Mouse (Mus musculus) heart, postnatal 0 days (tissue): ENCODE data around the gene Fryl.

Experiments
- CTCF ChIP-seq: IDR thresholded peaks from 2 replicates; pipeline ENCODE4 v1.5.1; 2016; ENCODE audit warnings: antibody characterized with exemption, control low read depth, low read depth
- EP300 ChIP-seq: IDR thresholded peaks from 2 replicates; pipeline ENCODE4 v1.6.1; 2016; ENCODE audit warnings: antibody characterized with exemption, low read depth

DNA sequence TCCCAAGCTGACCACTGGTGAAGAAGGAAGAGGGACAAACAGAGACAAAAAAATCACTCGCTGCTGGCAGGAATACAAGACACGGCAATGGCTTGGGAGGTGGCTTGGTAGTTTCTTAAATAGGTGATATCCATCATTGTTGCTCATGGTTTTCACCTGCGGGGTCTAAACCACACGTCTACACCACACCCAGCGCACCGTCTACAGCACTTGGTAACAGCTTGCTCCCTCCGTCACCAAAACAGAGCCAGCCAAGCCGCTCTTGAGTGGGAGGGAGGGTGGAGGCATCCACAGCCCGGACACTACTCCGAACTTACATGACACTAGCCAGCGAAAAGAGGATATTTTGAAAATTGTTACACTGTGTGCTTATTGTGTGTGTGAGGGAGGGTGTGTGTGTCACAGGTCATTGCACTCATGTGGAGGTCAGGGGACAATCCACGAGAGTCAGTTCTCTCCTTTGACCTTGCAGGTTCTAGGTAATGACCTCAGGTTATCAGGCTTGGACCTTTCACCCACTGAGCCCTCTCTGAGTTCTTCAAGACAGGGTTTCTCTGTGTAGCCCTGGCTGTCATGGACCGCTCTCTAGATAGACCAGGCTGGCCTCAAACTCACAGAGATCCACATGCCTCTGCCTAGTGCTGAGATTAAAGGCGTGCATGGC lies 102.5 kb downstream of the Fryl start:
- TF ChIP-seq EP300 (no peak), CTCF (no peak)
